Mouse (Mus musculus): ENCODE data around the gene Nckap5. TPM values are rescaled to one million over a fixed set of nuclear protein-coding genes. Genes with fewer than 3 reads are reported as not detected.

Nckap5 gene
- total RNA-seq, 1 experiment, result 0.18 TPM

DNA sequence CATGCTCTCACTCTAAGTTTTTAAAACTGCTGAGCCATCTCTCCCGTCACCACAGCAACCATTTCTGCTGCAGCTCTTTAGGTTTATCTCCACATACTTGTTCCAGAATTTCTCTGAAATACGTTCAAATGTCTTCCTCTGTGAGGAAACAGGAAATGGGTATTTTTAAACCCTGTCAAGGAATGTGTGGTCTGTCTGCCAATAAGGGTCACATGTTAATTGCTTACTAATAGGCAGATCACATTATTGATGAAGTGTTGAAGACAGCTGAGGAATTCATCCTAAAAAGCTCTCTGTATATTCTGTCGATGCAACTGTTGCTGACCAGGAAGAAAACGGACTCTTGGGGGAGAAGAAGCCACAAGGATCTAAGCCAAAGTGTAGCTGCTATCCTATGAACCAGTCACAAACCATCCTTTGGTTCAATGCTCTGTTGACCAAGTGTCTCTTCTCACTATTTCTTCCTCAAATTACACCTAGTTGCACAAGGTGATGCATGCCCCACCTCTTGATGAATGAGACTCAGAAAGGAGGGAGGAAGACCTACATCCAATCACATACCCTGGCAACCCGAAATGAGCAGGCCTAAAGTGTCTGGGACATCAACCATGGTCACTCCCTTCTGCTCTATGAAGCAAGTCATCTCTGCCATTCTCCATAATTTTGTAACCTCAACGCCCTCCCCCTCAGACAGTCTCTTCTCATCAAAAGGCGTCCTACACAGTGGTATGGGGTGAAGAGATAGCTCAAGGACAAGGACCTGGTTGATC is 349.0 kb downstream of the Nckap5 start:
- Histone ChIP-seq H3K36me3 (ENCODE audit: control insufficient read depth, insufficient read depth, low read length, poor library complexity, severe bottlenecking) (no peaks in the 10 kb centered on the region), H3K4me3 (ENCODE audit: insufficient read depth in 1 of 2, low read depth in 1 of 2, low read length in 2 of 2, poor library complexity in 1 of 2, severe bottlenecking in 1 of 2) (no peak overlapping the region), H3K9ac (ENCODE audit: insufficient read depth, low read depth, low read length, poor library complexity, severe bottlenecking) (no peak overlapping the region), H3K9me3 (ENCODE audit: control insufficient read depth, insufficient read depth, low read depth, low read length) (no peaks in the 10 kb centered on the region), H3K27ac (ENCODE audit: insufficient read depth, low read depth, low read length, poor library complexity, severe bottlenecking) (no peak overlapping the region), H3K4me1 (ENCODE audit: control insufficient read depth in 2 of 2, insufficient read depth in 2 of 2, low read length in 2 of 2, poor library complexity in 1 of 2) (no peaks in the 10 kb centered on the region)
- DNase-seq (ENCODE audit: low read depth, low spot score), result no peak
- TF ChIP-seq HCFC1 (IDR thresholded peaks at IDR 0.05; ENCODE audit: borderline replicate concordance, insufficient read depth, low read length) (no peak), ZNF384 (IDR thresholded peaks at IDR 0.05; ENCODE audit: low read depth, low read length) (no peak), CHD2 (IDR thresholded peaks at IDR 0.05; ENCODE audit: low read depth, low read length) (no peak), ZC3H11A (IDR thresholded peaks at IDR 0.05; ENCODE audit: borderline replicate concordance, low read depth, low read length) (no peak)
- in situ Hi-C loops (cut with MboI; ENCODE audit: low sequenced_read_pairs in 2 of 2, unreplicated experiment in 2 of 2), result no loop called here

DNA sequence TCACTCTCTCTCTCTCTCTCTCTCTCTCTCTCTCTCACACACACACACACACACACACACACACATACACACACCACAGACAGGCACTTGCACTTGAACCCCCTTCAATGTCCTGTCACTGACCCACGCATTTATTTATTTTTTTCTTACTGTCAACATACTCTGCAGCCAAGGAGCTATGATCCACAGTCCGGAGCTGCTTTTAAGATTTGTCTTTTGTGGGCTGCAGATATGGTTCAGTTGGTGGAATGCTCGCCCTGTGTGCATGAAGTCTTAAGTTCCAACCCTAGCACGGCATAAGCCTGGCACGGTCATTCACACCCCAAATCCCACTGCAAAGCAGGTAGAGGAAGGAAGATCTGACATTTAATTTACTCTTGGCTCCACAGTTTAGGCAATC is 357.6 kb downstream of the Nckap5 start:
- TF ChIP-seq ZNF384 (IDR thresholded peaks at IDR 0.05; ENCODE audit: low read depth, low read length) (no peak), ZC3H11A (IDR thresholded peaks at IDR 0.05; ENCODE audit: borderline replicate concordance, low read depth, low read length) (no peak), MAFK (IDR thresholded peaks at IDR 0.05; ENCODE audit: insufficient read depth, low read depth, low read length) (no peak), CHD2 (IDR thresholded peaks at IDR 0.05; ENCODE audit: low read depth, low read length) (no peak), HCFC1 (IDR thresholded peaks at IDR 0.05; ENCODE audit: borderline replicate concordance, insufficient read depth, low read length) (no peak)
- no peak for DNase-seq (ENCODE audit: low read depth, low spot score)
- no peaks in the 10 kb centered on the region for H3K4me1 ChIP-seq (ENCODE audit: control insufficient read depth in 2 of 2, insufficient read depth in 2 of 2, low read length in 2 of 2, poor library complexity in 1 of 2)
- no peaks in the 10 kb centered on the region for H3K9me3 ChIP-seq (ENCODE audit: control insufficient read depth, insufficient read depth, low read depth, low read length)
- in situ Hi-C loops (cut with MboI; ENCODE audit: low sequenced_read_pairs in 2 of 2, unreplicated experiment in 2 of 2), result no loop called here
- H3K27ac ChIP-seq (ENCODE audit: insufficient read depth, low read depth, low read length, poor library complexity, severe bottlenecking), result no peak overlapping the region
- H3K9ac ChIP-seq (ENCODE audit: insufficient read depth, low read depth, low read length, poor library complexity, severe bottlenecking), result no peak overlapping the region
- no peak overlapping the region for H3K4me3 ChIP-seq (ENCODE audit: insufficient read depth in 1 of 2, low read depth in 1 of 2, low read length in 2 of 2, poor library complexity in 1 of 2, severe bottlenecking in 1 of 2)
- no peaks in the 10 kb centered on the region for H3K36me3 ChIP-seq (ENCODE audit: control insufficient read depth, insufficient read depth, low read length, poor library complexity, severe bottlenecking)

DNA sequence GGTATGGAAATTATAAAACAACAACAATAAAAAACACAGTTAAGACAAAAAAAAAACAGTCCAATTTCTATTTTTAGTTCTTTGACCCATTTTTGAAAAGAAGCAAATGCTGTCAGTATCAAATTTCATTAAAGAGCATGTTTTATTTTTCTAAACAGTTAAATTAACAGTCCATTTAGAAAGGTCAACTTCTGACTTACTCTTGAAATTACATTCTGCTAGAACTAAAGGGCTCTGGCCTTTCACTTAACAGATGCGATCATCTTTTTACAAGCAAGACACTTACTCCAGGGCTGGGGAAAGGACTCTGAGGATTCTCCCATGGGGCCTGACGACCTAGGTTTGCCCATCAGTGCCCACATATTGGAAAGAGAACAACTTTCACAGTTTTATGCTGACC is 359.2 kb downstream of the Nckap5 start:
- in situ Hi-C loops (cut with MboI; ENCODE audit: low sequenced_read_pairs in 2 of 2, unreplicated experiment in 2 of 2), result no loop called here
- no peaks in the 10 kb centered on the region for H3K9me3 ChIP-seq (ENCODE audit: control insufficient read depth, insufficient read depth, low read depth, low read length)
- no peak for TF ChIP-seq CHD2 (IDR thresholded peaks at IDR 0.05; ENCODE audit: low read depth, low read length)
- no peak for TF ChIP-seq HCFC1 (IDR thresholded peaks at IDR 0.05; ENCODE audit: borderline replicate concordance, insufficient read depth, low read length)
- no peak for TF ChIP-seq ZNF384 (IDR thresholded peaks at IDR 0.05; ENCODE audit: low read depth, low read length)
- TF ChIP-seq ZC3H11A (IDR thresholded peaks at IDR 0.05; ENCODE audit: borderline replicate concordance, low read depth, low read length), result no peak
- TF ChIP-seq MAFK (IDR thresholded peaks at IDR 0.05; ENCODE audit: insufficient read depth, low read depth, low read length), result no peak
- no peak overlapping the region for H3K27ac ChIP-seq (ENCODE audit: insufficient read depth, low read depth, low read length, poor library complexity, severe bottlenecking)
- DNase-seq (ENCODE audit: low read depth, low spot score), result no peak
- no peak overlapping the region for H3K4me3 ChIP-seq (ENCODE audit: insufficient read depth in 1 of 2, low read depth in 1 of 2, low read length in 2 of 2, poor library complexity in 1 of 2, severe bottlenecking in 1 of 2)
- no peak overlapping the region for H3K9ac ChIP-seq (ENCODE audit: insufficient read depth, low read depth, low read length, poor library complexity, severe bottlenecking)
- H3K4me1 ChIP-seq (ENCODE audit: control insufficient read depth in 2 of 2, insufficient read depth in 2 of 2, low read length in 2 of 2, poor library complexity in 1 of 2), result no peaks in the 10 kb centered on the region
- H3K36me3 ChIP-seq (ENCODE audit: control insufficient read depth, insufficient read depth, low read length, poor library complexity, severe bottlenecking), result no peaks in the 10 kb centered on the region

DNA sequence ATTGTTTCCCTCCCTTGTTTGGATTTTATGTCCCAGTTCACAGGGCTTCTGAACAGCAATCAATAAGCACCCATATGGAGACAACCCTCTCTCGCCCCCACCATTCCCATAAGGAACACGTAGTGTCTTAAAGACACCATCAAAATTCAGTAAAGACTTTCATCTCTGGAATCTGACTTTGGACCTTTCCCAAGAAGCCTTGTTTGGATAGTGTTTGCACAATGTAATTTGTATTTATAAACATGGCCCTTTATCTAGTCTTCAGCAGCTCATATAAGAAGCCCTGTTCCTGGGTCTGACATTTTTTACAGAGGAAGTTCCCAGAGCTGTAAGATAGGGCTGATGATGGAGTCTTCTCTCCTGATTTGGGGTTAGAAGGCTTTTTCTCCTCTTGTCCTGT is 359.7 kb downstream of the Nckap5 start:
- no peak for DNase-seq (ENCODE audit: low read depth, low spot score)
- TF ChIP-seq HCFC1 (IDR thresholded peaks at IDR 0.05; ENCODE audit: borderline replicate concordance, insufficient read depth, low read length) (no peak), ZC3H11A (IDR thresholded peaks at IDR 0.05; ENCODE audit: borderline replicate concordance, low read depth, low read length) (no peak), ZNF384 (IDR thresholded peaks at IDR 0.05; ENCODE audit: low read depth, low read length) (no peak), CHD2 (IDR thresholded peaks at IDR 0.05; ENCODE audit: low read depth, low read length) (no peak), MAFK (IDR thresholded peaks at IDR 0.05; ENCODE audit: insufficient read depth, low read depth, low read length) (no peak)
- in situ Hi-C loops (cut with MboI; ENCODE audit: low sequenced_read_pairs in 2 of 2, unreplicated experiment in 2 of 2), result no loop called here
- no peaks in the 10 kb centered on the region for H3K36me3 ChIP-seq (ENCODE audit: control insufficient read depth, insufficient read depth, low read length, poor library complexity, severe bottlenecking)
- no peak overlapping the region for H3K27ac ChIP-seq (ENCODE audit: insufficient read depth, low read depth, low read length, poor library complexity, severe bottlenecking)
- H3K9ac ChIP-seq (ENCODE audit: insufficient read depth, low read depth, low read length, poor library complexity, severe bottlenecking), result no peak overlapping the region
- no peak overlapping the region for H3K4me3 ChIP-seq (ENCODE audit: insufficient read depth in 1 of 2, low read depth in 1 of 2, low read length in 2 of 2, poor library complexity in 1 of 2, severe bottlenecking in 1 of 2)
- no peaks in the 10 kb centered on the region for H3K9me3 ChIP-seq (ENCODE audit: control insufficient read depth, insufficient read depth, low read depth, low read length)
- no peaks in the 10 kb centered on the region for H3K4me1 ChIP-seq (ENCODE audit: control insufficient read depth in 2 of 2, insufficient read depth in 2 of 2, low read length in 2 of 2, poor library complexity in 1 of 2)

Data from ES-E14 (cell line).